In genomic region chr15:99344961-99345360, GRCm38 (mm10) we compare ENCODE assay signal across 11 mouse cellular contexts. TPM values are rescaled to one million over a fixed set of nuclear protein-coding genes. Genes with fewer than 3 reads are reported as not detected.
DNase-seq lines count a peak whose midpoint lies in the region; ATAC-seq and TF ChIP-seq lines count a peak whose summit lies in the region.
"Had no signal": no experiment of that assay in that cellular context is flagged by ENCODE, and none has a peak within 500 bp of the region (broad histone marks: within the 10 kb centered on the region; RNA-seq: fewer than 3 reads in every experiment).

No protein-coding gene starts in this region.

- peak; percentile 6; the same call in 1 of the 2 replicates for TF ChIP-seq CTCF in lung, postnatal 0 days (IDR thresholded peaks at IDR 0.05)
- TF ChIP-seq CTCF in lung, adult 2 months (IDR thresholded peaks at IDR 0.05; ENCODE audit: insufficient read depth, low read length): no peak

- H3K4me1 ChIP-seq in heart, embryonic 10.5 days: peaks cover 72% of the 10 kb centered on the region
- peaks cover 48% of the 10 kb centered on the region for H3K4me1 ChIP-seq in lung, postnatal 0 days (ENCODE audit: insufficient read depth, low read depth, low read length)
- peaks cover 42% of the 10 kb centered on the region for H3K4me1 ChIP-seq in lung, adult 2 months (ENCODE audit: control insufficient read depth, insufficient read depth, low read length)
- peaks cover 38% of the 10 kb centered on the region for H3K4me1 ChIP-seq in embryonic facial prominence, embryonic 14.5 days (ENCODE audit: control insufficient read depth, insufficient read depth, low read length)
- H3K4me1 ChIP-seq in stomach, embryonic 16.5 days (ENCODE audit: control insufficient read depth, insufficient read depth, low read length): peaks cover 40% of the 10 kb centered on the region

- peak overlapping the region; percentile 83 for H3K27ac ChIP-seq in heart, embryonic 10.5 days
- H3K27ac ChIP-seq in lung, postnatal 0 days (ENCODE audit: low read length): peak overlapping the region; percentile 84
- peak overlapping the region; percentile 83; the same call in 1 of the 2 replicates for H3K27ac ChIP-seq in embryonic facial prominence, embryonic 14.5 days (replicated peaks; ENCODE audit: low read depth, low read length)
- peak overlapping the region; percentile 36; the same call in 1 of the 2 replicates for H3K27ac ChIP-seq in stomach, embryonic 16.5 days (ENCODE audit: low read length)

- H3K4me2 ChIP-seq in lung, postnatal 0 days (replicated peaks; ENCODE audit: low read depth, low read length): no peak overlapping the region
- H3K4me2 ChIP-seq in embryonic facial prominence, embryonic 14.5 days (ENCODE audit: low read depth, low read length): peak overlapping the region; percentile 16; the same call in 1 of the 2 replicates
- H3K4me2 ChIP-seq in stomach, embryonic 16.5 days (ENCODE audit: low read depth, low read length): no peak overlapping the region

- H3K4me3 ChIP-seq in heart, embryonic 10.5 days: no peak overlapping the region
- H3K4me3 ChIP-seq in lung, postnatal 0 days (ENCODE audit: low read depth, low read length): no peak overlapping the region
- H3K4me3 ChIP-seq in lung, adult 2 months (replicated peaks; ENCODE audit: extremely low read depth, low read depth, low read length): no peak overlapping the region
- no peak overlapping the region for H3K4me3 ChIP-seq in embryonic facial prominence, embryonic 14.5 days (ENCODE audit: low read depth, low read length)
- H3K4me3 ChIP-seq in stomach, embryonic 16.5 days (replicated peaks; ENCODE audit: low read length): no peak overlapping the region
- H3K4me3 ChIP-seq: left cerebral cortex, adult 2 months had no signal

- no peaks in the 10 kb centered on the region for H3K27me3 ChIP-seq in heart, embryonic 10.5 days (ENCODE audit: insufficient read depth, poor library complexity, severe bottlenecking)
- no peaks in the 10 kb centered on the region for H3K27me3 ChIP-seq in lung, postnatal 0 days (replicated peaks; ENCODE audit: insufficient read depth, low read length)
- no peaks in the 10 kb centered on the region for H3K27me3 ChIP-seq in embryonic facial prominence, embryonic 14.5 days (replicated peaks; ENCODE audit: control insufficient read depth, insufficient read depth, low read length)
- H3K27me3 ChIP-seq in stomach, embryonic 16.5 days (ENCODE audit: control insufficient read depth, insufficient read depth, low read length): no peaks in the 10 kb centered on the region

- no peaks in the 10 kb centered on the region for H3K9me3 ChIP-seq in heart, embryonic 10.5 days
- H3K9me3 ChIP-seq in lung, postnatal 0 days (ENCODE audit: low read length): no peaks in the 10 kb centered on the region
- no peaks in the 10 kb centered on the region for H3K9me3 ChIP-seq in embryonic facial prominence, embryonic 14.5 days (ENCODE audit: control insufficient read depth, low read length)
- H3K9me3 ChIP-seq in stomach, embryonic 16.5 days (replicated peaks; ENCODE audit: control insufficient read depth, low read length): no peaks in the 10 kb centered on the region

- peak; percentile 7; the same call in 1 of the 2 replicates for ATAC-seq in lung, postnatal 0 days
- ATAC-seq in embryonic facial prominence, embryonic 14.5 days (ENCODE audit: low read depth): peak; percentile 56
- no peak for ATAC-seq in stomach, embryonic 16.5 days (ENCODE audit: insufficient read depth, low FRiP score)
- ATAC-seq: hindbrain, embryonic 16.5 days had no signal

- no peak for TF ChIP-seq POLR2A in lung, adult 2 months (IDR thresholded peaks at IDR 0.05; ENCODE audit: borderline replicate concordance, extremely low read depth, low read depth, low read length)

- DNase-seq in heart, embryonic 10.5 days (ENCODE audit: low spot score): no peak
- no peak for DNase-seq in heart, postnatal 25 days (ENCODE audit: low spot score)
- DNase-seq in lung, postnatal 0 days (ENCODE audit: low spot score): no peak
- DNase-seq in lung, adult 2 months: no peak
- peak; percentile 63 for DNase-seq in embryonic facial prominence, embryonic 14.5 days (ENCODE audit: low spot score)
- DNase-seq in retina, postnatal 1 day: no peak
- DNase-seq: cerebellum, adult 9-10 months; kidney, postnatal 36 days had no signal

- intact Hi-C loops in heart, postnatal 25 days (cut with DNase I): no loop called here

- no peak for TF ChIP-seq EP300 in lung, postnatal 0 days (IDR thresholded peaks at IDR 0.05)

- WGBS in heart, embryonic 10.5 days: 47% methylated on average over 4 of the region's 4 CpGs
- 65% methylated on average over 4 of the region's 4 CpGs for WGBS in lung, postnatal 0 days
- WGBS in lung, adult 2 months: 58% methylated on average over 4 of the region's 4 CpGs
- WGBS in embryonic facial prominence, embryonic 14.5 days: 42% methylated on average over 4 of the region's 4 CpGs
- 62% methylated on average over 4 of the region's 4 CpGs for WGBS in stomach, embryonic 16.5 days

- no peak overlapping the region for H3K9ac ChIP-seq in lung, postnatal 0 days (replicated peaks; ENCODE audit: low read depth)
- H3K9ac ChIP-seq in embryonic facial prominence, embryonic 14.5 days (ENCODE audit: low read depth, low read length): no peak overlapping the region
- no peak overlapping the region for H3K9ac ChIP-seq in stomach, embryonic 16.5 days (ENCODE audit: low read length)

- 0 out of 2 replicates have a peak, but pooled peaks cover 2% of the 10 kb centered on the region for H3K36me3 ChIP-seq in heart, embryonic 10.5 days
- no peaks in the 10 kb centered on the region for H3K36me3 ChIP-seq in lung, postnatal 0 days (ENCODE audit: insufficient read depth, low read length)
- no peaks in the 10 kb centered on the region for H3K36me3 ChIP-seq in embryonic facial prominence, embryonic 14.5 days (ENCODE audit: control insufficient read depth, insufficient read depth, low read length)
- no peaks in the 10 kb centered on the region for H3K36me3 ChIP-seq in stomach, embryonic 16.5 days (ENCODE audit: control insufficient read depth, insufficient read depth, low read length)

RNA-seq across cellular contexts. Expression of gene Fmnl3, which starts 25.3 kb away (rescaled TPM):
- polyA plus RNA-seq in heart, embryonic 10.5 days (2016; fragmentation: Nextera tagmentation; extraction: Ambion mirVana): 14.3 and 17.5 TPM in 2 replicates
- total RNA-seq in heart, postnatal 25 days (2021): 10 to 100 TPM; 20.1 to 21.1 TPM
- polyA plus RNA-seq in lung, postnatal 0 days (2015; fragmentation: Nextera tagmentation; extraction: Ambion mirVana): 25.8 and 30.7 TPM in 2 replicates
- polyA plus RNA-seq in lung, adult 2 months (2012; rRNA removed): 53.4 and 58.9 TPM in 2 replicates
- polyA plus RNA-seq in embryonic facial prominence, embryonic 14.5 days (2014; fragmentation: Nextera tagmentation; extraction: Ambion mirVana): 18.5 and 21.5 TPM in 2 replicates
- polyA plus RNA-seq in stomach, embryonic 16.5 days (2015; fragmentation: Nextera tagmentation; extraction: Ambion mirVana): 14.2 and 16.6 TPM in 2 replicates

RNA-seq across cellular contexts. Expression of gene Tmbim6, which starts 47.7 kb away (rescaled TPM):
- polyA plus RNA-seq in heart, embryonic 10.5 days (2016; fragmentation: Nextera tagmentation; extraction: Ambion mirVana): 295 and 308 TPM in 2 replicates
- 100 to 1,000 TPM; 207 to 215 TPM for total RNA-seq in heart, postnatal 25 days (2021)
- 669 and 693 TPM in 2 replicates for polyA plus RNA-seq in lung, postnatal 0 days (2015; fragmentation: Nextera tagmentation; extraction: Ambion mirVana)
- polyA plus RNA-seq in lung, adult 2 months (2012; rRNA removed): 1,026 and 1,059 TPM in 2 replicates
- 300 and 310 TPM in 2 replicates for polyA plus RNA-seq in embryonic facial prominence, embryonic 14.5 days (2014; fragmentation: Nextera tagmentation; extraction: Ambion mirVana)
- 438 and 480 TPM in 2 replicates for polyA plus RNA-seq in stomach, embryonic 16.5 days (2015; fragmentation: Nextera tagmentation; extraction: Ambion mirVana)

RNA-seq across cellular contexts. Expression of gene Fam186b, which starts 49.3 kb away (rescaled TPM):
- 0.19 and 0.37 TPM in 2 replicates for polyA plus RNA-seq in heart, embryonic 10.5 days (2016; fragmentation: Nextera tagmentation; extraction: Ambion mirVana)
- total RNA-seq in heart, postnatal 25 days (2021): not detected
- 0.07 TPM in 1 of 2 replicates, not detected in the other for polyA plus RNA-seq in lung, postnatal 0 days (2015; fragmentation: Nextera tagmentation; extraction: Ambion mirVana)
- polyA plus RNA-seq in lung, adult 2 months (2012; rRNA removed): 0.05 TPM in 1 of 2 replicates, not detected in the other
- polyA plus RNA-seq in embryonic facial prominence, embryonic 14.5 days (2014; fragmentation: Nextera tagmentation; extraction: Ambion mirVana): 0.06 and 0.14 TPM in 2 replicates
- polyA plus RNA-seq in stomach, embryonic 16.5 days (2015; fragmentation: Nextera tagmentation; extraction: Ambion mirVana): 0.06 and 0.10 TPM in 2 replicates

RNA-seq across cellular contexts. Expression of gene Prpf40b, which starts 50.1 kb away (rescaled TPM):
- polyA plus RNA-seq in heart, embryonic 10.5 days (2016; fragmentation: Nextera tagmentation; extraction: Ambion mirVana): 40.0 and 54.7 TPM in 2 replicates
- 10 to 100 TPM; 20.2 to 20.7 TPM for total RNA-seq in heart, postnatal 25 days (2021)
- polyA plus RNA-seq in lung, postnatal 0 days (2015; fragmentation: Nextera tagmentation; extraction: Ambion mirVana): 37.1 and 39.9 TPM in 2 replicates
- polyA plus RNA-seq in lung, adult 2 months (2012; rRNA removed): 68.1 and 76.5 TPM in 2 replicates
- 40.1 and 42.2 TPM in 2 replicates for polyA plus RNA-seq in embryonic facial prominence, embryonic 14.5 days (2014; fragmentation: Nextera tagmentation; extraction: Ambion mirVana)
- polyA plus RNA-seq in stomach, embryonic 16.5 days (2015; fragmentation: Nextera tagmentation; extraction: Ambion mirVana): 42.5 and 44.3 TPM in 2 replicates
